Mouse (Mus musculus): ENCODE data around the gene Cox10.

The Cox10 gene

DNA sequence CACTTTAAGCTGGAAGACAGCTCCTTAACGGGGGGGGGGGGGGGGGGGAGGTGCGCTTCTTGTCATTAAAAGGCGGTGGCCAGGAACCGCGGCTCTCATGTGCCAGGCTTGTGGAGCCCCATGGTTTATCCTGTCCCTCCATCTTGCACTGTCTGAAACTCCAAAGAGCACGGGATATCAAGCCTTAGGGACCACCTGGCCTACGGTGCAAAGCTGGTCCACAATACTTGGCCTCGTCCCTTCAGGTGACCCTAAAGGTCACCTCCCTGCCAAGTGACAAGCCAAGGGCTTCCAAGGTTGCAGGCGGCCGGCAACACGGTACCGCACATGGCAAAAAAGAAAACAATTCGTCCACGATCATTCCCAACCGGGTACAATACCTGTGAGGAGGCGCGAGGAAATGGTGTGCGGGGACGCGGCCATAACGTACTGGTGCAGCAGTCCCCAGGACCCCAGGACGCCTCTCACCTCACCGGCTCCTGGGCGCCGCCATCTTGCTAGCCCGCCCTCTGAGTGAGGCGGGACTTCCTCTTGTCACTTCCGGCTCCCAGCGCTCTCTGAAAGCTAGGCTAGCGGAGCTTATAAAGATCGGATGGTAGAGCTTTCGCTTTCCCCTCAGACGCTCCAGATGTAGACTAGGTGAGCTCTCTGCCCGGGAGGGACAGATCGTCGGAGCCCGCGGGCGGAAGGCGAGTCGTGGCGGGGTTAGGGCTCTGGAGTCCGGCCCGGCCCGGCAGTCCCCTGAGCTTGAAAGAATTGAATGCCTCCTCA is at the start of gene Cox10:
Cox10 (minus strand) TSS at position 513 of the 771 bp plus-strand sequence.
- peak; percentile 94 for DNase-seq (ENCODE audit: low read depth, low spot score)

DNA sequence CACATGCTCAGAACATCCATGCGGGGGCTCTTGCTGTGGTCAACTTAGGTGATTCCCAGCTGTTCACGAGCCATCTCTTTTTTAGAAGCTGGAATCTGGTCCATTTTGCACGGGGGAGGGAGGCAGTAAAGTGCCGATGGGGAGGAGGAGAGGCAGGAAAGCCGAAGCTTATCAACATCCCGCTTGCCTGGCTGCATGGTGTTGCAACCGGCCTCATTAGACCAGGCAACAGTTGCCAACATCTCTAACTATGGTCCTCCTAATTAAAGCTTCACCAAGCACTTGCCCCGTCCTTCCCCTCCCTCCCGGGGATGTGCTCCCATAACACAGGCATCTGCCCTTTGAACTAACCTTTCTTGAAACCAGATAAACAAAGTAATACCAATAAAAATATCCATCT is 48.7 kb upstream of the Cox10 start:
- DNase-seq (ENCODE audit: low read depth, low spot score), result no peak

DNA sequence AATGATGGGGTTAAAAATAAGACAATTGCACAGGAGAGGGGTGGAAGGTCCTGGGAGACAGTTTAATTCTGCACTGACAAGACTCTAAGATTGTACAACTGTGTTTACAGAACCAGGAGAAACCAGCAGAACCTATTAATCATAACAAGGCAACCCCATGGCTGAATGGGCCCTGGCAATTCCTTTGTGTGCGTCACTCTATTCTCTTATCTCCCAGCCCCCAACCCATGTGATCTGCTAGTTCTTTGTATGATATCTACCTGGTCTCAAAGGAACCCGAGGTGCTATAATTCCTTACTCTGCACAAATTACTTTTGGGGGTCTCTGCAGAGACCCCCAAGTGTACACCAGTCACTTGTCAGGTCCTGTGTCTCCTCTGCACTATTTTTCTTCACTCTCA is 46.2 kb upstream of the Cox10 start:
- no peak for DNase-seq (ENCODE audit: low read depth, low spot score)

DNA sequence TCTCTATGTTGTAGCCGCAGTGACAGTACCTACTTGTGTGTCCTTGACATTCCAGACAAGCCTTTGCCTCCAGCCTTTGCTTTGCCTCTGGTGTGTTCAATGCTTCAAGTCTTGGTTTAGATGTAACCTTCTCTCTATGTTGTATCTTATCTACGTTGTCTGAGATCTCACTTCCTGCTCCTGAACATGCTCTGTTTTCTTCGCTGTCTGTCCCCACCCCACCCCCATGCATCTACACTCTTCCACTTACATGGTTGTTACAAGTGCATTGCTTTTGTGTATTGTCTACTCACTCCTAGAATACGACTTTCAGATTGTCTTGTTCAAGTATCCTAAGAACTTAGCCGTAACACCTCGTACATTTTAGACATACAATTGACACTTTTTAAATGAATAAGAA is 43.9 kb upstream of the Cox10 start:
- DNase-seq (ENCODE audit: low read depth, low spot score), result peak; percentile 55

DNA sequence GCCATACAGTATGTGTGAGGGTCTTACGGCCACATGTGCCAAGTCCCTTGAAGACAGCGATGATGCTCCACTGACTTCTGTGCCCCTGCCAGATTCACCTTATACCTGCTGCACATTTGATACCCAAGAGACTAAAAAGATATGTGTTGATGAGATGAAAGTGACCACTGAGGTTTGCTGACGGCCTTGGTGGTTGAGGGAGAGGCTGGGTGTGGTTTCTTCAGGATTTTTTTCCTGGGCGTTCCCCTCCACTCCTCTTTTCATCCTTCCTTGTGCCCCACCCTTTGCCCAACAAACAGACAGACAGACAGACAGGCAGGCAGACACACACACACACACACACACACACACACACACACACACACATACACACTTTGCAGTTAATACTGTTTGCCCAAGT is 37.4 kb upstream of the Cox10 start:
- peak; percentile 75 for DNase-seq (ENCODE audit: low read depth, low spot score)

DNA sequence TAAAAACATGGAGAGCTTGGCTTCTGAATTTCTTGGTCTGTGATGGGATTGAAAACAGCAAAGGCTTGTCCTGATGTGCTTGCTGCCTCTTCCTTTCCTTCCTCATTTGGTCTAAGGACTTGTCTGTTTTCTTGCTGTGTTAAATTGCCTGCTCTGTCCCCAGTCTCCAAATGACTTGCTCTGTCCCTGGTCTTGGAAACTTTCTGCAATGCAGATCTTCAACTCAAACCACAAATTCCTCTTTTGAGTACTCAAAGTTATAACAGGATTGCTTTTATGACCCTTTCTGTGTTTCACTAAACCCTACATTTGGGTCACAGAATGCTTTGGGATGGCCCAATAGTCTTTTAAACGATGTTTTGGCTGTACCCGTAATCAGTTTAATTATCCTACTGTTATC is 36.6 kb upstream of the Cox10 start:
- DNase-seq (ENCODE audit: low read depth, low spot score), result no peak

DNA sequence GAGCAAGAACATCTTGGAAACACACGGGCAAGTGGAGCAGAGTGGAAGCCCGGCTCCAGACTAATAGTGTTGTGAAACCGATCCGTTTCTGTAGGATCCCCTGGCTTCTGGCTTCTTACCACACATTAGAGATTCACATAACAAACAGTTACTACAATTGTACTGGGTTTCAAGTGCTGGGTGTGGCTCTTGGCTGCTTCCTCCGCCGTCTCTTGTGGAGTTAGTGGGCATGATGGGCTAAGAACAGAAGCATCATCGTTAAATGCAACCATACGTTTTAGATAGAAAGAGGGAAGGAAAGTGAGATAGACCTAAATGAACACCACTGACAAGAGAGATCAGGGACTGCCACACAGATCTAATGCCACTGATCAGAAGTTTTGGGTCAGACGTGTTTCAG is 35.8 kb upstream of the Cox10 start:
- peak; percentile 40 for DNase-seq (ENCODE audit: low read depth, low spot score)

DNA sequence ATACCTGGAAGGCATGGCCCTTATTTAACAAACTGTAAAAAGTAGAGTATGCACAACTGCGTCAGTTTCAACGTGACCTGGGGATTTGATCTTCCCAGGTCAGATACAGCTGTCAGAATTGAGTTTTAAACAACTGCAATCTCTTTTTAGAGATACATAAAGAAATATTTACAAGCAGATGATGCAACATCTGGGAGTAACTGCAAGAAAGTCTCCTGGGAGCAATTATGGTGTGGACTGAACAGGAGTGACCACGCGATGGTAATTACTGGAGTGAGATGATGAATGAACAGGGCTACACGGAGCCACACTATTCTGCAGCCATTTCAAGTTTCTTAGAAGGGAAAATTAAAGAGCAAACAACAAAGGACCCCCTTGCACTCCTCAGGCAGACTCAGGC is 20.8 kb upstream of the Cox10 start:
- no peak for DNase-seq (ENCODE audit: low read depth, low spot score)

DNA sequence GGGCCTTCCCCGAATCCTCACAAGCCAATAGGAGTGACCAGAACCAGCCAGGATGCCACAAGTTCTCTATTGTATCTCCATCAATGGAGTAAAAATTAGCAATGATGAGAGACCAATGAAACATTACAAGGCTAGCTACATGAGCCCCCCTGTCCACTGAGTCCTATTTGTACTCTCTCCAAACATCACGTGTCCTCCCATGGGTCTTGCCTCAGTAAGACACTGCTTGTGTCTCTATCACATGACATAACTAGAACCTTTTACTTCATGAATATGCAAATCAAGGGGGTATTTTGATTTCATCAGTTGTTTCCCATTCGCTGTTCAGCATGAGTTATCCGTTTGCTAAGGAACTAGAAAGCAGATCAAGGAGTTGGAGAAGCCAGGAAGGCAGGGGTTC is 13.8 kb upstream of the Cox10 start:
- DNase-seq (ENCODE audit: low read depth, low spot score), result no peak

DNA sequence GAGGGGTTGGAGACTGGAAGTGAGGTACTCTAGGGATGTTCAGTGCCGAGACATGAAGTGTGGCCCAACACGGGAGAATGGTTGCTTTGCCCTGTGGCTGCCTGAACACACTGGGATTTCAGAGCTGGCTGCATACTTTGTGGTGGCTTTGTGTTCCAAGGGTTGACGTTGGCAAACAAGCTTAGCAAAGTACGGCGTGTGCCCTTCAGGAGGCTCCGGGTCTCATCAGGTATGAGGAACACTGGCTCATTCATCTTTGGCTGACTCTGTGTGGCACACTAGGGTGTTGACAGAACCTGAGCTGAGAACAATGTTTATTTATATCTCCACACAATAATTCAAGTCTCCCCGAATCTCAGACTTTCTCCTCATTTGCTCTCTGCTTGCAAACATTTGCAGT is 11.9 kb upstream of the Cox10 start:
- no peak for DNase-seq (ENCODE audit: low read depth, low spot score)

DNA sequence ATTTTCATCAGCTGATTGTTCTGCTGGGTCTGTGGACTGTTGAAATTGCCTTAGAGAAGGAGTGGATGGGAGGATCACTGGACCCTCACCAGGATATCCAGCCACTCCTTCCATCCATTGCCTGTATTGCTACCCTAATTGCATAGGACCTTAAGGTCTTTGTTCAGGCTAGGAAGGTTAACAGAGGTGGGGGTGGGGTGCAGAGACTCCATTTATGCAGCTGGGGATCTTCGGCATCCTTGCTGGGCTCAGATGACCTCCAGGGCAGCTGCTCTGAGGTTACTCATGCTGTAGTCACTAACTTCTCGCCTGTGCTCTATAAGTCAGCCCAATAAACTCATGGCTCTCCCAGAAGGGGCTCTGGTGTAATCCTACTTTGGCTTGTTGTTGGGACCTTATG is 10.4 kb upstream of the Cox10 start:
- no peak for DNase-seq (ENCODE audit: low read depth, low spot score)

DNA sequence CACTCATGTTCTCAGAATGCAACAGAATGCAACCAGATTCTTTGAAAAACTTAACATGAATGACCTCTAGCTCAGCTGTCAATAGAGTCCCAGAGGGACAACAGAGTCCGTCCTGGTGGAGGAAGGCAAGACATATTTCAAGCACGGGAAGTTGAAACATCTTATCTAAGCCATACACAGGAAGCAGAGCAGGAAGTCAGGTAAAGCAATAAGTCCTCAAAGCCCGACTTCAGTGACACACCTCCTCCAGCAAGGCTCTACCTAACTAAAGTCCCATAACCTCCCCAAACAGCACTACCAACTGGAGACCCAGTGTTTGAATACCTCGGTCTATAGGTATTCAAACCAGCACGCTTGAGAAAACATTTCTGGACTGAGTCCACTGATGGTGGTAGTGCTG is 6.6 kb upstream of the Cox10 start:
- DNase-seq (ENCODE audit: low read depth, low spot score), result peak; percentile 45

DNA sequence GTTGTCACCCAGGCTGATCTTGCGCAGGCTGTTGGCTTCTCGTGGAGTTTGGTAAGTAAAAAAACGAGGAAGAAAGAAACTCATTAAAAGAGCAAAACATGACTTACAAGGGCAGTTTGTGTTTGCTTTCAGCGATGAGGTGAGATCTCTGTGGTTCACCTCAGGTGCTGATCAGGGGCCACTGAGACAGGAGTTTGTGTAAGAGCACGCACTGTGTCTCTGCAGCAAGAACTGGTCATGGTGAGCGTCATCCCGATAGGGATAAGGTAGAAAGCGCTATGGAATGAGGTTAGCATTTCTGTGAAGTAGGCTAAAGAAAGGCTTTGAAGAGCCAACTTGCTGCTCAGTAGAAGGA is 436 bp upstream of the Cox10 start:
- no peak for DNase-seq (ENCODE audit: low read depth, low spot score)

DNA sequence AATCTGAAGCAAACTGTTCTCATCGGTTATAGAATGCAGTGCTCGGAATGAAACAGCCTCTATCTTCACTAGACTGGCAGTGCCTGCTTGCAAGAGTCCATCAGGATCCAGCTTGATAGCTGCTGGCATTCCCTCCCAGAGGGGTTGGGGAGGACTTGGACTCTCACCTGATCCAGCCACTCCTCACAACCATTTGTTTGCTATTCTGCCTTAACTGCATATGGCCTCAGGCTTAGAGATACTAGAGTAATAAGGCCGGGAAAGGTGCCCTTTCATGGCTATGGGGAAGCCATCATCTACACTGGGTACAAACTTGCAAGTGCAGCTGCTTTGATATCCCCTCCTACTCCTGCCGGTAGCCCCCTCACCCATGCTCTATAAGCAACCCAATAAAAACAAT is 3.1 kb downstream of the Cox10 start:
- no peak for DNase-seq (ENCODE audit: low read depth, low spot score)

DNA sequence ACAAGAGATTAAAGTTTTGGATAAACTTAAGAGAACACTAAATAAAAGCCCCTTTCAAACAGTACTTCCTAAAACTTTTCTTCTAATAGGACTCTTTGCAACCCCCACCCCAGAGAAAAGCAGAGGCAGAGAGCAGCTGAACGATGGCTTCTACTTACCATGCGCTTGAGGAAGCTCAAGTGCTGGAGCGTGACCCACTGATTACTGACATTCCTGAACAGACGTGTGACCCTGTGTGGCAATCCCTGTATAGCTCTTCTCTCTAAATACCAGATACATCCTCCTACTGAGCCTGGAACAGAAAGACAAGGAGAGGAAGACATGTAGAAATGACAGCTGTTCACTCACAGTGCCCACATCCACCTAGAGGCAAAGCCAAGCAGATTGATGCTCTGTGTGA is 5.9 kb downstream of the Cox10 start:
- no peak for DNase-seq (ENCODE audit: low read depth, low spot score)

DNA sequence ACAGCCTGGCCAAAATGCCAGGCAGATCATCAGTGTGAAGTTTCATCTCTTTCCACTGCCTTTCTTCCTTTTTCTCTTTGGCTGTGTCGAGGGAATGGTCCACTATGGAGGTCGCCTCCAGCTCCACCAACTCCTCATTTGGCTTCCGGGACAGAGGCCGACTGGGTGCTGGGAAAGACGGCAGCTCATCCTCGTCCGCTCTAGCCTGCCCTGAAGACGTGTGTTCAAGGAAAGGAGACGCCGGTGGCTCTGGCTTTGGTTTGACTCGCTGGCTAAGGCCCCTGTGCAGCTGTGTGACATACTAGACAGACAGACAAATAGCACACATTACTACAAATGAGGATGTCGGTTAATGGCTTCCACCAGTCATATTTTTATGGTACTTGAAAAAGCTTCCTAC is 7.7 kb downstream of the Cox10 start:
- DNase-seq (ENCODE audit: low read depth, low spot score), result no peak

DNA sequence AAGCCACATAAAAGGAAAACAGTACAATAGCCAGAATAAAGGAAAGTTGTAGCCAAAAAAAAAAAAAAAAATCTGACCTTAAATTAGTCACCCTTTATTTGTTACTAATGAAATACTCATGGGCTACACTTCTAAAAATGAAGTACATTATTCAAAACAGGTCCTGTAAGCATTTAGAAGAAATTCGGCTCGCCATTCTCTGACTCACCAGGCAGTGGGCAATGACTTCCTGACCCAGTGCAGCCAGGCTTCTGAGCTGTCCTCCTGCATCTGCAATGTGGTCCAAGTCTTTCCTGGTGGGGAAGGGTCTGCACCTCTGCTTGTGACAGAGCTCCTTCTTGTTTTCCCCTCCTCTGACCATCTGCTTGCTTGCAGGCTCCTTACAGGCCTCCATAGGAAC is 13.3 kb downstream of the Cox10 start:
- no peak for DNase-seq (ENCODE audit: low read depth, low spot score)

DNA sequence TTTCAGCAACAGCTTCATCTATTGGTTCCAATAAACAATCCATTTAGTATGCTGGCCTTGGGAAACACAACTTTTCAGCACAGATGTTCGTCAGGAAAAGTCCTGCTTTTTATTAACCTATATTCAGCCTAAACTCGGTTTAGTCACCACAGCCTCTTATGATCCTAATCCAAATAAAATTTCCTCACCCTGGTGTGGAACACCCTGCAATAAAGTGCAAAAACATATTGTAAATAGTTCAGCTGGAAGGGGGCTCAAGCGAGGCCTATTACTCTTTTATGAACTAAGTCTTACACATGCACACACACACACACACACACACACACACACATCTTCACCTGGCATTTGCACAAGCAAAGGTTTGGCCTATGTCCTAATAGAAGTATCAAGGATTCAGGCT is 16.1 kb downstream of the Cox10 start:
- no peak for DNase-seq (ENCODE audit: low read depth, low spot score)

DNA sequence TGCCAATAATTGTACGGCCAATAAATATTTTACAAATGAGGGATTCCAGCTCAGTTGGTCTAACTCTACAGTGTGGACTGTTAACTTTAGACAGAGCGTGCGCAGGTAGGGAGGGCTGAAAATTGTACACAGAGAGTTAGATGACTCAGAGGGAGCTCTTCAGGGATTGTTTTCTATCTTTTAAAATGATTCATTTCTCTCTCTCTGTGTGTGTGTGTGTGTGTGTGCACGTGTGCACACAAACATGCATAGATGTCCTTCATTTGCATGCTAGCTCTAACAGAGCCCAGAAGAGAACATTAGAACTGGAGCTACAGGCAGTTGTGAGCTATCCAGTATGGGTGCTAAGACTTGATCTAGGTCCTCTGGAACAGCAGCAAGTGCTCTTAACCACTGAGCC is 17.0 kb downstream of the Cox10 start:
- DNase-seq (ENCODE audit: low read depth, low spot score), result no peak

DNA sequence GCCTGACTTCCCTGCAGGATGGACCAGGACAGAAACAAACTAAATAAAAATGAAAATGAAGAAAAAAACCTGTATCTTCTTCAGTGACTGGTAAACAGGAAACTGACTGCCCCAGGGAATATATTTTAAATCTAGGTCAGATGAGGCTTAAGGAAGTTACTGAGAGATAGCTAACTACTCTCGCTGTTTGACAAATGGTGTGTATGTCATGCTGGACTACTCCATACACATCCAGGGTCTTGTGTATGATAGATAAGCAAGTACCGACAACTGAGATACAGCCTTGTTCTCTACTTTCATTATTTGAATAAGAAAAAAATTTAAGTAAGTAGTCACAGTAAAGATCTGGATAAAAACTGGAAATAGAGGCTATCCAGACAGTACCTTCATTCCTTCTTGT is 20.0 kb downstream of the Cox10 start:
- DNase-seq (ENCODE audit: low read depth, low spot score), result no peak

DNA sequence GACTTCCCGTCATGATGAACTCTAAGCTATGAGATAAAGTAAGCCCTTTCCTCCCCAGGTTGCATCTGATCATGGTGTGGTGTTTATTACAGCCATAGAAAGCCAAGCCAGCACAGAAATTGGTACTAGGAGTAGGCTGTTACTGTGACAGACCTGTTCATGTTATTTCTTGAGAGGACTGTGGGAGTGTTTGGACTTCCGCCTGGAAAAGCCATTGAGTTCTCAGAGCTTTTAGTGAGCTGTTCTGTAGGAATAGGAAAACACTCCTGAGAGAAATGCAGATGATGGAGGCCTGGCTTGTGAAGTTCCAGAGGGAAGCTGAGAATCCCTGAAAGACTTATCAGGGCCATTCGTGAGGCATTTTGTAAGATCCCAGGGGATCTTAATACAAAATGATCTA is 20.8 kb downstream of the Cox10 start:
- no peak for DNase-seq (ENCODE audit: low read depth, low spot score)

DNA sequence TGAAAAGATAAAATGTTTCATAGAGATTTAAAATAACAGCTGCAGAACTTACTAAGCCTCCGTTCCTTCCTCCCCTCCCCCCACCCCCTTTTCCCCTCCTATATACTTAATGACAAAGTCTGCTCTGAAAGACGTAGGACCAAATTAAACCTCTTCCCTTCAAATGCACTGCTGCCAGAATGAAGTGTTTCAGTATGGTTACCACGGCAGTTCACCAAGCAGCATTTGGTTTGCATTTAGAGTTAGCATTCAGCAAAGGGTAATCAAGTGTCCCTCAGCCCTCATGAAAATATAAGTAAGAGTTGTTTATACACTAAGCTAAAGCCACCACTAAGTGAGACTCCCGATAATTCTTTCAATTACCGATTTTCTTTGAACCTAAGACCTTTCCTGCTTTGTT is 25.9 kb downstream of the Cox10 start:
- no peak for DNase-seq (ENCODE audit: low read depth, low spot score)

DNA sequence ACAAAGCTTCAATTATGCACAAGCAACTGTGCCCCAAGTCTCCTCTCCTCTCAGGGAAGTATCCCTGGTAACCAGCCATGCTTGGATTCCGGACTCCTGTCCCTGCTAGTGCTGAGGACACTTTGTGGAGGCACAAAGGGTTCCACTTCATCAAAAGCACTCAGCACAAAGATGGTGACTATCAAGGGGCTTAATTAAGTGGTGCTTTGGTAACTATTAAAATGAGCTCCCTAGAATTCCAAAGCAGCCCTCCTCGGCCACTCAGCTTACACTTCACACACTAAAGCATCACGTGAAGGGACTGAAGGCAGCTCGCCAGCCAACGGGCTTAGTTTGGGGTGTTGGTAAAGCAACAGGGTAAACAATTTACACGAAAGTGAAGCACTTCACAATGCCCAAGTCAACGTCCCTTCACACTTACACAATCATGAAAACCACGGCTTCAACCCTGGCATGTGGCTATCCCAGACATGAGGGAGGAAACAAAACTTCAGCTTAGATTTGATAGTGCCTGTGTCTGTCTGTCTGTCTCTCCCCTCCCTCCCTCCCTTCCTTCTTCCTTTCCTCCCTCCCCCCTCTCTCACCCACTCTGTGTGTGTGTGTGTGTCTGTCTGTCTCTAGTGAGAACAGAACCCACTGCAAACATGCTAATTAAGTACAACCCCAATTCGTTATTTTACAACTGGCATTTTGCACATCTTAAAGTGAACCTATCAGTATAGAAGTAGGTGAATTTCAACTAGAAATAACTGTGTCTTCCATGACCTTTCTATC is 27.9 kb downstream of the Cox10 start:
- DNase-seq (ENCODE audit: low read depth, low spot score), result peak; percentile 70
